Mouse (Mus musculus) CH12.LX (cell line): ENCODE results near the gene Eefsec. TPM values are rescaled to one million over a fixed set of nuclear protein-coding genes. Genes with fewer than 3 reads are reported as not detected.

ENCODE experiments used
- DNase-seq: peaks from one replicate; pipeline ENCODE4 v3.0.0-alpha.2; 2013; ENCODE audit errors: extremely low read depth
- H3K27ac ChIP-seq: 2 replicates; pipeline ENCODE4 v1.5.1; 2012; ENCODE audit warnings: low read depth, mild to moderate bottlenecking, control low read depth, moderate library complexity; ENCODE audit not compliant: insufficient read depth
- H3K27me3 ChIP-seq: replicated peaks from 2 replicates; pipeline ENCODE3; 2012; ENCODE audit warnings: inconsistent platforms
- H3K36me3 ChIP-seq, 2 experiments: replicated peaks in 1 of 2; 2 replicates each; pipeline versions ENCODE3 to v1.6.1; 2012; ENCODE audit warnings: inconsistent platforms in 1 of 2, low read length in 1 of 2, mild to moderate bottlenecking in 1 of 2, mixed read lengths in 1 of 2, moderate library complexity in 1 of 2; ENCODE audit not compliant: control insufficient read depth in 1 of 2, insufficient read depth in 1 of 2
- H3K4me1 ChIP-seq, 2 experiments: 2 replicates each; pipeline ENCODE4 v1.6.1; 2012; ENCODE audit warnings: inconsistent platforms in 1 of 2, moderate library complexity in 1 of 2; ENCODE audit not compliant: insufficient read depth in 2 of 2, control insufficient read depth in 1 of 2
- H3K4me2 ChIP-seq: 2 replicates; pipeline ENCODE4 v1.6.1; 2012; ENCODE audit warnings: low read depth, mild to moderate bottlenecking, control low read depth; ENCODE audit not compliant: poor library complexity, insufficient read depth, severe bottlenecking
- H3K4me3 ChIP-seq, 3 experiments: fragments of 150-350 bp in 1 of 3; sonication (generic) in 1 of 3; replicated peaks in 1 of 3; 2 replicates each; pipeline versions ENCODE3 to v1.5.1; 2011 to 2012; ENCODE audit warnings: low read depth in 2 of 3, low read length in 2 of 3, mild to moderate bottlenecking in 2 of 3, moderate library complexity in 2 of 3, control low read depth in 1 of 3, improper control_type of control experiment in 1 of 3, inconsistent platforms in 1 of 3, mixed read lengths in 1 of 3; ENCODE audit not compliant: poor library complexity in 1 of 3
- H3K79me2 ChIP-seq: replicated peaks from 2 replicates; pipeline ENCODE4 v1.6.1; 2012; ENCODE audit warnings: mild to moderate bottlenecking, moderate library complexity; ENCODE audit not compliant: control insufficient read depth, poor library complexity, insufficient read depth, severe bottlenecking; ENCODE audit errors: extremely low read depth
- H3K9ac ChIP-seq: 2 replicates; pipeline ENCODE4 v1.6.1; 2012; ENCODE audit warnings: low read depth, mild to moderate bottlenecking, control low read depth, moderate library complexity; ENCODE audit not compliant: insufficient read depth
- H3K9me3 ChIP-seq: replicated peaks from 2 replicates; pipeline ENCODE3; 2012; ENCODE audit warnings: low read length, inconsistent platforms, mixed read lengths
- BHLHE40 ChIP-seq: IDR thresholded peaks from 2 replicates; pipeline ENCODE4 v1.6.1; 2011; ENCODE audit warnings: mild to moderate bottlenecking, low read depth, low read length, improper control_type of control experiment
- CHD1 ChIP-seq: IDR thresholded peaks from 2 replicates; pipeline ENCODE4 v1.6.1; 2012; ENCODE audit warnings: low read depth, low read length, improper control_type of control experiment, inconsistent platforms
- CHD2 ChIP-seq: IDR thresholded peaks from 2 replicates; pipeline ENCODE4 v1.6.1; 2011; ENCODE audit warnings: low read length, improper control_type of control experiment
- CTCF ChIP-seq, 2 experiments: IDR thresholded peaks in 1 of 2; conservative IDR thresholded peaks in 1 of 2; 2 replicates each; pipeline ENCODE4 v1.5.1; 2011 to 2012; ENCODE audit warnings: low read depth in 2 of 2, low read length in 2 of 2, improper control_type of control experiment in 1 of 2, inconsistent platforms in 1 of 2, mild to moderate bottlenecking in 1 of 2, moderate library complexity in 1 of 2
- E2F4 ChIP-seq: IDR thresholded peaks from 2 replicates; pipeline ENCODE4 v1.6.1; 2011; ENCODE audit warnings: low read depth, low read length, improper control_type of control experiment; ENCODE audit not compliant: insufficient replicate concordance
- EP300 ChIP-seq: IDR thresholded peaks from 2 replicates; pipeline ENCODE4 v1.6.1; 2011; ENCODE audit warnings: low read length, improper control_type of control experiment
- ETS1 ChIP-seq: conservative IDR thresholded peaks from 2 replicates; pipeline ENCODE4 v1.6.1; 2012; ENCODE audit warnings: low read depth, mild to moderate bottlenecking, inconsistent platforms, low read length, improper control_type of control experiment, moderate library complexity
- JUND ChIP-seq: conservative IDR thresholded peaks from 2 replicates; pipeline ENCODE4 v1.6.1; 2011; ENCODE audit warnings: low read depth, low read length, improper control_type of control experiment
- MAX ChIP-seq: IDR thresholded peaks from 2 replicates; pipeline ENCODE4 v1.6.1; 2011; ENCODE audit warnings: low read length, improper control_type of control experiment
- MEF2A ChIP-seq: IDR thresholded peaks from 2 replicates; pipeline ENCODE4 v1.6.1; 2014; ENCODE audit warnings: low read depth, mild to moderate bottlenecking, inconsistent platforms, low read length, improper control_type of control experiment, borderline replicate concordance
- MYC ChIP-seq: IDR thresholded peaks from 2 replicates; pipeline ENCODE4 v1.6.1; 2011; ENCODE audit warnings: low read depth, mild to moderate bottlenecking, improper control_type of control experiment, low read length
- NELFE ChIP-seq: IDR thresholded peaks from 2 replicates; pipeline ENCODE4 v1.6.1; 2011; ENCODE audit warnings: low read depth, low read length, improper control_type of control experiment
- NRF1 ChIP-seq: IDR thresholded peaks from 2 replicates; pipeline ENCODE4 v1.6.1; 2014; ENCODE audit warnings: low read depth, mild to moderate bottlenecking, inconsistent platforms, low read length, improper control_type of control experiment, moderate library complexity
- PAX5 ChIP-seq: IDR thresholded peaks from 2 replicates; pipeline ENCODE4 v1.6.1; 2012; ENCODE audit warnings: low read length, inconsistent platforms, mixed read lengths
- POLR2A ChIP-seq: IDR thresholded peaks from 2 replicates; pipeline ENCODE4 v1.6.1; 2011; ENCODE audit warnings: low read depth, mild to moderate bottlenecking, improper control_type of control experiment, low read length
- RCOR1 ChIP-seq: conservative IDR thresholded peaks from 2 replicates; pipeline ENCODE4 v1.6.1; 2012; ENCODE audit warnings: low read depth, mild to moderate bottlenecking, inconsistent platforms, low read length, improper control_type of control experiment
- USF2 ChIP-seq: conservative IDR thresholded peaks from 2 replicates; pipeline ENCODE4 v1.6.1; 2011; ENCODE audit warnings: low read depth, low read length, improper control_type of control experiment
- ZMIZ1 ChIP-seq: IDR thresholded peaks from 2 replicates; pipeline ENCODE4 v1.6.1; 2012; ENCODE audit warnings: low read depth, mild to moderate bottlenecking, inconsistent platforms, low read length, improper control_type of control experiment
- dilution Hi-C: fragments of 300-500 bp; cut with MboI; formaldehyde crosslinking; loops from 2 replicates; pipeline ENCODE4 v1.14.3; 2020; ENCODE audit warnings: low sequenced_read_pairs; ENCODE audit not compliant: extremely low pct_unique_long_range_greater_than_20kb, extremely low pct_ligation_motif_present
- in situ Hi-C: fragments of 300-500 bp; cut with MboI; formaldehyde crosslinking; loops from 3 replicates; pipeline ENCODE4 v1.14.3; 2019; ENCODE audit warnings: low sequenced_read_pairs, low pct_ligation_motif_present, low pct_unique_long_range_greater_than_20kb, mixed read lengths
- polyA plus RNA-seq: library from polyadenylated mRNA; unstranded; fragments of >175 nt; gene quantifications from 2 replicates; pipeline ENCODE4 v1.2.1, GENCODE M21; 2012; ENCODE audit warnings: low read depth; ENCODE audit not compliant: insufficient read length
- total RNA-seq, 2 experiments: library from RNA; depleted of rRNA; stranded (reverse); fragments of 300-350 nt in 1 of 2; fragments of >200 nt in 1 of 2; gene quantifications; 2 replicates each; pipeline ENCODE4 v1.2.3; 2012 to 2014

Gene Eefsec
- total and polyA plus RNA-seq, 3 experiments: 26.2 to 48.8 (median 32.1) TPM

DNA sequence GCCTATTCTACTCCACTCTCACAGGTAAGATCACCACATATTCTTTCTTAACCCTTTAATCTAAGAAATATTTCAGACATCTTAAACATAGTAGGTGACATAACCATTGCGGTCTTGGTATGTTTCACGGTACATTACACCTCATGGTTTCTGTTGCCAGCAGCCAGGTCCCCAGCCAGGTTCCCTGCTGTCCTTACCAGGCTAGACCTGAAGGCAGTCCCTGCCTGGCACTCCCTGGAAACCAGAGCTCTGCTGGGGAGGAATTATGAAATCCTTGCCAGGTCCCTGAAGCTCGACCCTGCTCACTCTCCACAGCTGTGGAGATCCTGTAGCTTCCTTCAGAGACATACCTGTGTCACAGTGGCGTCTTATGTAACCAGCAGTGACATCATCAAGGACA lies 230.1 kb downstream of the Eefsec start:
- in situ Hi-C loops (no loop called here), dilution Hi-C loops (no loop called here)
- Histone ChIP-seq H3K36me3 (no peaks in the 10 kb centered on the region), H3K27ac (no peak overlapping the region), H3K27me3 (peaks cover 31% of the 10 kb centered on the region)
- TF ChIP-seq USF2: no peak
- no peak for TF ChIP-seq PAX5
- no peak for TF ChIP-seq CTCF (conservative IDR thresholded peaks at IDR 0.05 in 1 of 2, IDR thresholded peaks at IDR 0.05 in 1 of 2; ENCODE audit: low read depth in 2 of 2, low read length in 2 of 2)
- no peak for TF ChIP-seq MYC
- TF ChIP-seq NRF1: no peak
- no peak for TF ChIP-seq NELFE
- TF ChIP-seq CHD1: no peak
- TF ChIP-seq BHLHE40: no peak
- TF ChIP-seq MEF2A: no peak
- TF ChIP-seq, all 38 proteins: peak for 0
- Histone ChIP-seq H3K79me2 (no peaks in the 10 kb centered on the region), H3K4me2 (no peak overlapping the region), H3K9ac (no peak overlapping the region), H3K4me1 (no peaks in the 10 kb centered on the region), H3K4me3 (no peak overlapping the region), H3K9me3 (peaks cover 8% of the 10 kb centered on the region)
- DNase-seq: no peak

DNA sequence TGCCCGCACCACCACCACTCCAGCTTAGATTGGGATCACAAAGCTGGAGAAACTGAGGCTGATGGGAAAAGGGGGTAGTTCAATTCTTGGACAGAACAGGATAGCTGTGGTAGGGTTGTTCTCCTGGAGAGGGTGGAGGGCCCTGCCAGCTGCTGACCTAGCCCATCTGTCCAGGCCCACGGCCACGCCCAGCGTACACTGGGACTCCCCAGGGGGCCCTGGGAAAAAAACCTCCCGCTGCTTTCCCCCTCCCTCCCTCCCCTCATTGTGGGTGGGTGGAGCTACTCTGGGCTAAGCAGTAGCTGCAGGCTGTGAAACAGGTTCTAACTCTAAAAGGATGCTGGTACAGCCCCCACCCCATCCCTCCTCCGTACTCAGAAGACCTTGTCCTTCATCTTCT lies 230.5 kb downstream of the Eefsec start:
- DNase-seq: no peak
- no peak overlapping the region for H3K9ac ChIP-seq
- H3K4me3 ChIP-seq: no peak overlapping the region
- peaks cover 27% of the 10 kb centered on the region for H3K27me3 ChIP-seq
- H3K27ac ChIP-seq: no peak overlapping the region
- H3K4me1 ChIP-seq: no peaks in the 10 kb centered on the region
- no peak overlapping the region for H3K4me2 ChIP-seq
- TF ChIP-seq ZMIZ1 (no peak), MEF2A (no peak), ETS1 (no peak), MAX (no peak), RCOR1 (no peak), POLR2A (no peak), E2F4 (no peak), CHD2 (no peak), JUND (no peak), EP300 (no peak)
- peaks cover 8% of the 10 kb centered on the region for H3K9me3 ChIP-seq
- in situ Hi-C loops: no loop called here
- dilution Hi-C loops: no loop called here
- H3K79me2 ChIP-seq: no peaks in the 10 kb centered on the region
- no peaks in the 10 kb centered on the region for H3K36me3 ChIP-seq
